Mouse (Mus musculus): ENCODE results near the gene Hacl1.

Hacl1 gene

GRCm38 (mm10) chr14:31640890-31641505 is at the start of gene Hacl1, which contains the start of gene Btd:
Gene Hacl1, minus strand, starts transcription at chr14:31641286.
Gene Btd, plus strand, starts transcription at chr14:31641028.
- peak; percentile 96 for DNase-seq (ENCODE audit: extremely low read depth, low read depth)

DNA sequence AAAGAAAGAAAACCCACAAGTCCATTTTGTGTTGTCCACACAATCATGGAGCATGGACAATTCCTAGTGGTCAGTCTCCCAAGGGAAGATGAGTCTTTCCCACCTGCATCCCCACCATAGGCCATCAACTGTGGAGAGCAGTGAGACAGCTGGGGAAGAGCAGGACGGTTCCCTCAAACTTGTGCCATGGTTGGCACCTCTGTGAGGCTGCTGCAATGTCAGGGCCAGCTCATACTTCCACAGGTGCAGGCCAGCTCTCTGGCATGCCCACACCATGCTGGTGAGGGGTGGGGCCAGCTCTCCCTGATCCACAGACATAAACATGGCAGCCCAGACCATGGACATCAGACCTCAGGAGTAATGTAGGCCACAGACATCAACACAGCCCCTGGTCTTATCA is 45.1 kb upstream of the Hacl1 start:
- no peak for DNase-seq (ENCODE audit: extremely low read depth, low read depth)

- DNase-seq (ENCODE audit: extremely low read depth, low read depth), result peak; percentile 78
Observed at GRCm38 (mm10) chr14:31685680-31686079, 44.6 kb upstream of the Hacl1 start.

DNA sequence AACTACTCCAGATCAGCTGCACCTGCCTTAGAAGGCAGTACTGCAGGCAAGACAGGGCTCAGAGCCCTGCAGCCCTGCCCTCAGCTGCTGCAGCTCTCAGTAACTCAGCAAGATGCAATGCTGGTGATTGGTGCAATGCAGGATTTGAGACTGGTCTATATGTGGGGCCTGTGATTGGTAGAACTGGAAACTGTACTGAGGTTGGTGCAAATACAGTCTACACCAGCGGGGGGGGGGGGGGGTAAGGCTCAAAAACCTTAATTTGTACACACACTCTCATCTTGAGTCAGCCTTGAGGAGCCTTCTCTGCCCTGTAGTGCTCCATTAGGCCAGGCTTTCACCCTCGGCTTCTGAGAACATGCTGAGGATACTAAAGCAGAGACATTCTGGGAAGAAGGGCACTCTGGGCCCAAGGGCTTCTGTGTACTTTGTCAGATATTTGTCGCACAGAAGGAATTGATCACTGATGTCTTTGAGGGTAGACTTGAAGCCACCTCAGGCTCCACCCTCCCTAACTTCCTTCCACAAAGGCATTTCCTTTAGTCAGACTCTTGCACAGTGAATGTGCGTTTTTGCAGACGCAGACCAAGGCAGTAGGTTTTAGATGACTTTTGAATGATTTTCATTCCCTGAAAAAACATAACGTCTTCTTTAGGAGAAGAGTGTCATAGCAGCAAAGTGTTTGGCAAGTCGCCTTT is 43.4 kb upstream of the Hacl1 start:
- peak; percentile 37 for DNase-seq (ENCODE audit: extremely low read depth, low read depth)

DNA sequence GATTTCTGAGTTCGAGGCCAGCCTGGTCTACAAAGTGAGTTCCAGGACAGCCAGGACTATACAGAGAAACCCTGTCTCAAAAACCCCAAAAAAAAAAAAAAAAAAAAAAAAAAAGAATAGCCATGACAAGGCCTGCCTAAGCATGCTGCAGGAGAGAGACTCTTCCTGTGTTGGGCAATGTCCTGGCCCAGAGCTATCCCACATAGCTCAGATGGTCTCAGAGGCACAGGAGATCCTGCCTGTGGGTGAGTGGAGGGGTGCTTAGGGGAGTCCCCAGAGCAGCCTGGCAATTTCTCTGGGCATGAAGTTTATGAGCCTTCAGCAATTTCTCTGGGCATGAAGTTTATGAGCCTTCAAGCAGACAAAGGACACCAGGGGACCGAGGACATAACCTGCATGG is 42.5 kb upstream of the Hacl1 start:
- no peak for DNase-seq (ENCODE audit: extremely low read depth, low read depth)

- DNase-seq (ENCODE audit: extremely low read depth, low read depth), result no peak
Observed at GRCm38 (mm10) chr14:31681931-31682555, 41.0 kb upstream of the Hacl1 start.

- DNase-seq (ENCODE audit: extremely low read depth, low read depth), result no peak
Observed at GRCm38 (mm10) chr14:31681291-31681690, 40.2 kb upstream of the Hacl1 start.

GRCm38 (mm10) chr14:31680656-31681055 is 39.6 kb upstream of the Hacl1 start:
- no peak for DNase-seq (ENCODE audit: extremely low read depth, low read depth)

DNA sequence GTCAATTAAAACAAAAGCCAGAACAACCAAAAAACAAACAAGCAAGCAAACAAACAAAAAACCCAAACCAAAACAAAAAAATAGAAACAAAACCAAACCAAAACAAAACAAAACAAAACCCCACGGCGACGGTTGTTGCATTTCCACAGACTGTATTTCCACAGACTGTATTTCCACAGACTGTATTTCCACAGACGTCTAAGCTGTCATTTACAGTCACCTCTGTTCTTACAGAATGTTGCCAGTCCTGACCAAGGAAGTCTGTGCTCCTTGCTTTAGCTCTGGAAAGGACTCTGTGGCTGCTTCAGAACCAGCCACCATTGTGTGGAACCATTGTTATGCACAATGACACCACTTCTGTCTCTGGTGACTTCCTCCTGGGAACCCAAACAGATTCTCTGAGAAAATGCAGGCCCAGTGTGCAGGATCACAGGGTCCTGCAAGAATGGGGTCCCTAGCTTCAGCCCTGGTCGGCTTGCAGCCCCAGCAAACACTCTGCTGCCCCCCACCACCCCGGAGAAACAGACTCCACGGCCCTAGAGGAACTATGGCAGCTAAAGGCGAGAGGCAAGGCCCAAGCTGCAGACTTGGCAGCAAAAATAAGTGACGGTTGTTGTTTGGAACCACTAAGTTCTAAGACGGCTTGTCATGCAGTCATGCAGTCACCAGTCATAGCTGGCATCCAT is 30.7 kb upstream of the Hacl1 start:
- no peak for DNase-seq (ENCODE audit: extremely low read depth, low read depth)

- peak; percentile 58 for DNase-seq (ENCODE audit: extremely low read depth, low read depth)
Observed at GRCm38 (mm10) chr14:31669642-31670490, 28.8 kb upstream of the Hacl1 start.

GRCm38 (mm10) chr14:31669161-31669611 is 28.1 kb upstream of the Hacl1 start:
- no peak for DNase-seq (ENCODE audit: extremely low read depth, low read depth)

DNA sequence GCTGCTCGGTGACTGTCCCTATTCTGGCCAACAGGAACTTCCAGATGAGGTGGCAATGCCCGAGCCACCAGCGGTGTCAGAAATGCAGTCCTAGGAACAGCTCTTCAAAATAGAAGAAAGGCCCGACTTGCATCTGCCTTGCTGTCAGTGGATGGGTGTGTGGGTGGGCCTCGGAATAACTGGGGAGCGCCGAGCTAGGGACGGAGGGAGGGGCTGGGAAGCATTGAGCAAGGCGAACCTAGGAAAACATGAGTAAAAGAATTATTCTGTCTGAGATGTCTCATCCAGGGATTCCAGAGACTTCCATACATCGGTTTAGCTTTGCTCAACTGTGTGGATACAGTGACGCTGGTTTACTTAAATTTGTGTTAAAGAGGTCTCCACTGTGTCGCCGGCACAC is 27.2 kb upstream of the Hacl1 start:
- DNase-seq (ENCODE audit: extremely low read depth, low read depth), result no peak

GRCm38 (mm10) chr14:31667741-31668140 is 26.7 kb upstream of the Hacl1 start:
- DNase-seq (ENCODE audit: extremely low read depth, low read depth), result no peak

GRCm38 (mm10) chr14:31666931-31667705 is 26.0 kb upstream of the Hacl1 start:
- no peak for DNase-seq (ENCODE audit: extremely low read depth, low read depth)

- DNase-seq (ENCODE audit: extremely low read depth, low read depth), result no peak
Observed at GRCm38 (mm10) chr14:31665566-31665940, 24.5 kb upstream of the Hacl1 start.

DNA sequence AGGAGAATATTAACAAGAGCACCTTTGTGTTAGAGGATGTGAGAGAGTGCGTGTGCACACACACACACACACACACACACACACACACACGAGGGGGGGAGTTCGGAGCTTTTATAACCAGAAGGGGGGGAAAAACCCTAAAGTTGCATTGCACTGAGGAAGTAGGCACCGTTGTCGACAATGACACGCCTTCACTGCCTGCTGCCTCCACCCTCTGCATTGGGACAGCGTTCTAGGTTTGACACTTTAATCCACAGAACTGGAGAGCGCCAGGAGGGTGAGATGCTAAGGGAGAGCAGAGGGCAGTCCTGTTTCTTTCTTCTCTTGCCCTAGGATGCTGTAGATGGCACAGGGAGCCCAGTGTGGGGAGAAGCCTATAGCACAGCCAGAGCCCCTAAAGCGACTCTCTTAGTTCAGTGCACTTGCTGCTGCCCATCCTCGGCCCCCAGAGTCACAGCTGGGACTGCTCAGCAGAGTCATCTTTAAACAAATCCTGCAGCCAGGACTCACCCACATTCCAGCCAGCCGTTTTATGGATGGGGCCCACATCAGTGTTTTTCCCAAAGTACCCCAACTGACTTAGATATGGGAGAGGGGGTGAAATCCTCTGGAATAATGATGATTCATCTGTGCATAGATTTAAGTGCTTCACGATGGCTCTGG is 23.9 kb upstream of the Hacl1 start:
- peak; percentile 36 for DNase-seq (ENCODE audit: extremely low read depth, low read depth)

GRCm38 (mm10) chr14:31664100-31664902 is 23.2 kb upstream of the Hacl1 start:
- DNase-seq (ENCODE audit: extremely low read depth, low read depth), result peak; percentile 36

- no peak for DNase-seq (ENCODE audit: extremely low read depth, low read depth)
Observed at GRCm38 (mm10) chr14:31663376-31664099, 22.5 kb upstream of the Hacl1 start.
